Mouse (Mus musculus): ENCODE measurements around the gene Sstr5. TPM values are rescaled to one million over a fixed set of nuclear protein-coding genes. Genes with fewer than 3 reads are reported as not detected.
A peak's percentile ranks its signal among the peaks of the same experiment; 100 is the strongest.

The Sstr5 gene
- polyA plus RNA-seq (2014; fragmentation: Nextera tagmentation; extraction: Ambion mirVana) = 0.19 and 0.36 TPM in 2 replicates

DNA sequence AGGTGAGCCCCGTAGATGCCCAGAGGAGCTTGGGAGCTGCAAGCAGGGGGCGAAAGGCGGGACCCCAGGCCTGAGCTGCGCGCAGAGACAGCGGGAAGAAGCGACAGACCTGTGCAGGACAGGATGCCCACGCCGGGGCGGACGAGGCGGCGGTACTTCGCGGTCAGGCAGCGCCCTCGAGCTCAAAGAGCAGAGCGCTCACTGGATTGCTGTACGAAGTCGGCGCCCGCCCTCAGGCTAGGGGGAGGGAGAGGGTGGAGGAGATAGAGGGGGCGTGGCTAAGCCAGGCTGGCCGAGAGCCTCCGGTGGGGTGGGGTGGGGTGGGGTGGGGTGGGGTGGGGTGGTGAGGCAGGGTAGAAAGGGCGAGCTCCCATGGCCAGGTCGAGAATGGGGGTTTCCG lies at the start of gene Sstr5:
TSS of gene Sstr5 (minus strand) at position 276 of the 400 bp plus-strand sequence.
- DNase-seq (ENCODE audit: low spot score) (peak; percentile 58), ATAC-seq (replicated peaks; ENCODE audit: low FRiP score, low TSS enrichment, low read depth) (peak; percentile 64; the same call in 1 of the 2 replicates)
- H3K27me3 ChIP-seq (replicated peaks; ENCODE audit: control insufficient read depth, insufficient read depth, low read length) = peaks cover 28% of the 10 kb centered on the region
- peak within 1 kb of the TSS; percentile 21 for H3K4me3 ChIP-seq (ENCODE audit: low read depth, low read length)
- H3K27ac ChIP-seq (ENCODE audit: low read depth) = no peak within 1 kb of the TSS
- under 1% methylated on average over 28 of the region's 28 CpGs for WGBS
- H3K4me1 ChIP-seq (replicated peaks; ENCODE audit: control insufficient read depth, insufficient read depth, low read length) = peaks cover 6% of the 10 kb centered on the region; the same call in 1 of the 2 replicates
- no peaks in the 10 kb centered on the region for H3K36me3 ChIP-seq (ENCODE audit: control insufficient read depth, insufficient read depth, low read length)
- H3K4me2 ChIP-seq (ENCODE audit: low read length) = peak within 1 kb of the TSS; percentile 50
- H3K9ac ChIP-seq (ENCODE audit: low read length) = peak within 1 kb of the TSS; percentile 27; the same call in 1 of the 2 replicates
- no peaks in the 10 kb centered on the region for H3K9me3 ChIP-seq (ENCODE audit: control insufficient read depth, low read length)

DNA sequence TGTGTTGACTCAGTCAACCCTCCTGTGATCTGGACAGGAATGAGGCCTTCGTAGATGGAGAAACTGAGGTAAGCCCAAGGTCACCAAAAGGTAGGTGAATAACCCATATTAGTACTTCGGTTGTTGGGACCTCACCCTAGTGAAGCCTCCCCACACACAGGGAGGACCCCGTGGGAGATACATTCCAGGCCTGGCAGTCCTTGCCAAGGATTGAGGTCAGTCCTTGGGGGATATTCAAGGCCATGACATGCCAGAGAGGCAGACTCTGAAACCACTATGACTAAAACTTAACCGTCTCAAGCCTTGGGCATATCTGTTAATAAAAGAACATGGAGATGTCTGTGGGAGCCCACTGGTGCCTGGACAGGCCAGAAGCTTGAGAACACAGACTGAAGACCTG lies 44.7 kb upstream of the Sstr5 start:
- Histone ChIP-seq H3K4me3 (ENCODE audit: low read depth, low read length) (no peak overlapping the region), H3K4me2 (ENCODE audit: low read length) (no peak overlapping the region), H3K4me1 (replicated peaks; ENCODE audit: control insufficient read depth, insufficient read depth, low read length) (peaks cover 5% of the 10 kb centered on the region), H3K36me3 (ENCODE audit: control insufficient read depth, insufficient read depth, low read length) (no peaks in the 10 kb centered on the region), H3K9ac (ENCODE audit: low read length) (no peak overlapping the region), H3K27ac (ENCODE audit: low read depth) (no peak overlapping the region), H3K9me3 (ENCODE audit: control insufficient read depth, low read length) (no peaks in the 10 kb centered on the region), H3K27me3 (replicated peaks; ENCODE audit: control insufficient read depth, insufficient read depth, low read length) (no peaks in the 10 kb centered on the region)
- 85% methylated on average over 4 of the region's 4 CpGs for WGBS
- DNase-seq (ENCODE audit: low spot score) = no peak
- no peak for ATAC-seq (replicated peaks; ENCODE audit: low FRiP score, low TSS enrichment, low read depth)

DNA sequence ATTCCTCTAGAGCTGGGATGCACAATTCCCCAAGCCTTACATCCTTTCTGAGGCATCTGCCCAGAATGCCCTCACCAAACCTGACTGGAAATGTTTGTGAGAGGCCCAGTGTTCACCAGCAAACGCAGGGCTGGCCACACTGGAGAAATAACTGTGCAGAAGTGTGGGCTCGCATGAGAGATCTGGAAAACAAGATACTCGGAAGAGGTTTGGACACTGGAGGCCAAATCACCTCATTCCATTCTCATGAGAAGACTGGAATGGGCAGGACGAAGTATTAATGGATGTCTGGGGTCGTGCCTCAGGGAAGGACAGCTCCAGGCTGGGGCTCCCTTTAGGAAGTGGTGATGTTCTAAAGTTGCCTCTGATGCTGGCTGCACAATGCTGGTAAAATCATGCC lies 43.6 kb upstream of the Sstr5 start:
- H3K27ac ChIP-seq (ENCODE audit: low read depth) = no peak overlapping the region
- peaks cover 5% of the 10 kb centered on the region for H3K4me1 ChIP-seq (replicated peaks; ENCODE audit: control insufficient read depth, insufficient read depth, low read length)
- WGBS = 63% methylated on average over 5 of the region's 5 CpGs
- no peak overlapping the region for H3K4me2 ChIP-seq (ENCODE audit: low read length)
- no peaks in the 10 kb centered on the region for H3K9me3 ChIP-seq (ENCODE audit: control insufficient read depth, low read length)
- no peaks in the 10 kb centered on the region for H3K36me3 ChIP-seq (ENCODE audit: control insufficient read depth, insufficient read depth, low read length)
- H3K4me3 ChIP-seq (ENCODE audit: low read depth, low read length) = no peak overlapping the region
- DNase-seq (ENCODE audit: low spot score) (no peak), ATAC-seq (replicated peaks; ENCODE audit: low FRiP score, low TSS enrichment, low read depth) (no peak)
- H3K9ac ChIP-seq (ENCODE audit: low read length) = no peak overlapping the region
- no peaks in the 10 kb centered on the region for H3K27me3 ChIP-seq (replicated peaks; ENCODE audit: control insufficient read depth, insufficient read depth, low read length)

DNA sequence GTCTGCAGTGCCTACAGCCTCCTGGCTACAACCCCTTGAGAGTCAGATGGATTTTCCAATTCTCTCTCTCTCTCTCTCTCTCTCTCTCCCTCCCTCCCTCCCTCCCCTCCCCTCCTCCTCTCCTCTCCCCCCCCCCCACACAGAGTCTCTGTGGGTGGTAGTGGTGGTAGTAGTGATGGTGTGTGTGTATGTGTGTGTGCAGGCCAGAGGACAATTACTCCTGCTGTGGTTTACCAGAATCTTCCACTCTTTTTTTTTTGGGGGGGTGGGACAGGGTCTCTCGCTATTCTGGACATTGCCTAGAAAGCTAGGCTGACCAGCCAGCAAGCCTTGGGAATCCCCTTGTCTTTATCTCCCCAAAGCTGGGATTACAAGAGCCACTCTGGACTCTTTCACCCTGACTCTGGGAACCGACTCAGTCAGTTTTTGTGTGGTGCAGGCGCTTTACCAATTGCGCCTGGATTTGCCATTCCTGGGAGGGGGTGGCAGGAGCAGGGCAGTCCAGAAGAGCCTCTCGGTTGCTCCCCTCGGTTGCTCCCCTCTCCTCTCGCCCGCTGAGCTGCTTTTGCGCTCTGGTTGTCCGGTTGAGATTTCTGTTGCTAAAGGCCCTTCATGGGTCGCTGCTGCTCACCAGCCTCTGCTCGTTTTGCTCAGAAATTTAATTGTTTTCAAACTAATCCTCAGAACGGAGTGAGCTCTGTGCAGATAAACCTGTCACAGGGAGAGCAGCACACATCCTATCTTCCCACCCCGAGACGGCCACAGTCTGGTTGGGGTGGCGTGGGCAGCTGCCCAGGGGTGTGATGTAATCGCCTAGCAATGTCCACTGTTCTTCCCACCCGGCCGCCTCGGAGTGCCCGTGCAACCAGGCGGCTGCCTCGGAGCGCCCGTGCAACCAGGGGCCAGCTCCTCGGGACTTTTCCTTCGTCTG lies 42.1 kb upstream of the Sstr5 start:
- H3K4me2 ChIP-seq (ENCODE audit: low read length) = peak overlapping the region; percentile 30
- 34% methylated on average over 27 of the region's 27 CpGs for WGBS
- no peak overlapping the region for H3K9ac ChIP-seq (ENCODE audit: low read length)

DNA sequence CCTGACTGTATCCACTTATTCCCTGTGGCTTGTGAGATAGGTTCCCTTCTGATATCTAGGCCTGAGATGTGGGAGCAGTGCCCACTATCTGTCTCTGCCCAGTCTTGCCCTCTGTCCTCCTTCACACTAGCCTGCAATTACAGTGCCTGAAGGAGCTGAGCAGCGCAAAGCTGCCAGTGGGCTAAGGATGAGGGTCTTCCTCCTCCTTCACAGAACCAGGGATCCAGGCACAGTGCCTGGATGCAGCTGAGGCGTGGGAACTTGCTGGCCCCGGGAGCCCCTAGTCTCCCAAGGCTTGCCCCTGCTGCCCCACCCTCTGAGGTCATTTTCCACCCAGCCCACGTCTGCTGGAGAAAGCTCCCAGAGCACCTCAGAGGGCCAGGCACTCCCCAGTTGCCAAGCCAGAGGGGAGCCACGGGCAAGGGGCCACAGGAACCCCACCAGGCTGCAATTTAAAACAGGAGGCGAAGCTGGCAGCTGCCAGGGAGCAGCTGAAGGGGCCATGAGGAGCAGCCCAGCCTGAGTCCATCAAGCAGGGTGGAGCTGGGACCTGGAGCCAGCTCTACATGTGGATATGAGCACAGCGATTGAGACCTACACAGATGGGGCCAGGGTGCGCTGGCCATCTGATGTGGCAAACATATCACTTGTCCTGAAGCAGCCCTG lies 33.4 kb upstream of the Sstr5 start:
- Histone ChIP-seq H3K27ac (ENCODE audit: low read depth) (no peak overlapping the region), H3K9ac (ENCODE audit: low read length) (no peak overlapping the region), H3K4me1 (replicated peaks; ENCODE audit: control insufficient read depth, insufficient read depth, low read length) (no peaks in the 10 kb centered on the region), H3K36me3 (ENCODE audit: control insufficient read depth, insufficient read depth, low read length) (no peaks in the 10 kb centered on the region), H3K4me2 (ENCODE audit: low read length) (no peak overlapping the region), H3K4me3 (ENCODE audit: low read depth, low read length) (no peak overlapping the region), H3K27me3 (replicated peaks; ENCODE audit: control insufficient read depth, insufficient read depth, low read length) (no peaks in the 10 kb centered on the region), H3K9me3 (ENCODE audit: control insufficient read depth, low read length) (no peaks in the 10 kb centered on the region)
- ATAC-seq (replicated peaks; ENCODE audit: low FRiP score, low TSS enrichment, low read depth) = no peak
- WGBS = 64% methylated on average over 8 of the region's 8 CpGs
- DNase-seq (ENCODE audit: low spot score) = no peak

More for the DNA sequence above, 42.1 kb upstream of the Sstr5 start:
- ATAC-seq (replicated peaks; ENCODE audit: low FRiP score, low TSS enrichment, low read depth) = no peak
- Histone ChIP-seq H3K27ac (ENCODE audit: low read depth) (no peak overlapping the region), H3K4me1 (replicated peaks; ENCODE audit: control insufficient read depth, insufficient read depth, low read length) (peaks cover 5% of the 10 kb centered on the region), H3K27me3 (replicated peaks; ENCODE audit: control insufficient read depth, insufficient read depth, low read length) (no peaks in the 10 kb centered on the region), H3K9me3 (ENCODE audit: control insufficient read depth, low read length) (no peaks in the 10 kb centered on the region), H3K36me3 (ENCODE audit: control insufficient read depth, insufficient read depth, low read length) (no peaks in the 10 kb centered on the region), H3K4me3 (ENCODE audit: low read depth, low read length) (no peak overlapping the region)
- no peak for DNase-seq (ENCODE audit: low spot score)

DNA sequence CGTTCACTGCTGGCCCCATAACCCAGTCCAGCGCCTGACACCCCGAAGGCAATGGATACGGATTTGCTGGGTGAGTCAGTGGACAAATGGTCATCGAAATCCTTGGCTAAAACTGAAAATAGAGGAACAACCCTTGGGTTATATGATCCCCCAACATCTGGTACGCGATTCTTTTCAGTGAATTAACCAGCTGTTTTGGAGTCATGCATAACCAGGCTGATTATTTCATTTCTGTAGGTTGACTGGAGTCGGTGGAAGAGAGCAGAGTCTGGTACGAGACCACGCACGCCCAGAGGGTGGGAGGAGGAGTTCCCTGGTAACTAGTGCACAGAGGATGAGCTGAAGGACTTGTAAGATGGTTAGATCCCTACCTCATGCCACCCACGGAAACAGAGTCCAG lies 25.0 kb upstream of the Sstr5 start:
- Histone ChIP-seq H3K4me2 (ENCODE audit: low read length) (no peak overlapping the region), H3K27me3 (replicated peaks; ENCODE audit: control insufficient read depth, insufficient read depth, low read length) (no peaks in the 10 kb centered on the region), H3K9me3 (ENCODE audit: control insufficient read depth, low read length) (no peaks in the 10 kb centered on the region), H3K36me3 (ENCODE audit: control insufficient read depth, insufficient read depth, low read length) (no peaks in the 10 kb centered on the region), H3K4me3 (ENCODE audit: low read depth, low read length) (no peak overlapping the region), H3K9ac (ENCODE audit: low read length) (no peak overlapping the region), H3K27ac (ENCODE audit: low read depth) (no peak overlapping the region), H3K4me1 (replicated peaks; ENCODE audit: control insufficient read depth, insufficient read depth, low read length) (no peaks in the 10 kb centered on the region)
- 85% methylated on average over 12 of the region's 12 CpGs for WGBS
- DNase-seq (ENCODE audit: low spot score) (no peak), ATAC-seq (replicated peaks; ENCODE audit: low FRiP score, low TSS enrichment, low read depth) (no peak)

DNA sequence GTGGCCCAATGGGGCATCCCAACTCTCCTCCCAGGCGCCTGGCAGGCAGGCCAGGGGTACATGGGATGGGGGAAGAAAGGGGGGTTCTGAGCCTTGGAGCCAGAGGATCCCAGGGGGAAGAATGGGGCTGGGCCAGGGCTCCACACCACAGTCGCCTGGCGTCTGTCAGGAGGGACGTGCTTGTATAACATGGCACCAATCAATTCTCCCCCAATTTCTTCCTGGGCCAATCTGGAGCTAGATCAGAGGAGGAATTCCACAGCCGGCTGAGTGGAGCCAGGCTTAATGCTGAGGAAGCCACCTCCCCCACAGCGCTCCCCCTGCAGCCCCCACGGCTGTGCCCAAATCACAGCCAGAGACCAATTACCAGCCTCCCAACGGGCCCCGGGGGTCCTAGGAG lies 23.4 kb upstream of the Sstr5 start:
- H3K9me3 ChIP-seq (ENCODE audit: control insufficient read depth, low read length) = no peaks in the 10 kb centered on the region
- H3K27me3 ChIP-seq (replicated peaks; ENCODE audit: control insufficient read depth, insufficient read depth, low read length) = no peaks in the 10 kb centered on the region
- DNase-seq (ENCODE audit: low spot score) (no peak), ATAC-seq (replicated peaks; ENCODE audit: low FRiP score, low TSS enrichment, low read depth) (no peak)
- WGBS = 36% methylated on average over 9 of the region's 9 CpGs
- H3K27ac ChIP-seq (ENCODE audit: low read depth) = no peak overlapping the region
- no peak overlapping the region for H3K9ac ChIP-seq (ENCODE audit: low read length)
- H3K4me2 ChIP-seq (ENCODE audit: low read length) = no peak overlapping the region
- H3K36me3 ChIP-seq (ENCODE audit: control insufficient read depth, insufficient read depth, low read length) = no peaks in the 10 kb centered on the region
- no peak overlapping the region for H3K4me3 ChIP-seq (ENCODE audit: low read depth, low read length)
- no peaks in the 10 kb centered on the region for H3K4me1 ChIP-seq (replicated peaks; ENCODE audit: control insufficient read depth, insufficient read depth, low read length)

DNA sequence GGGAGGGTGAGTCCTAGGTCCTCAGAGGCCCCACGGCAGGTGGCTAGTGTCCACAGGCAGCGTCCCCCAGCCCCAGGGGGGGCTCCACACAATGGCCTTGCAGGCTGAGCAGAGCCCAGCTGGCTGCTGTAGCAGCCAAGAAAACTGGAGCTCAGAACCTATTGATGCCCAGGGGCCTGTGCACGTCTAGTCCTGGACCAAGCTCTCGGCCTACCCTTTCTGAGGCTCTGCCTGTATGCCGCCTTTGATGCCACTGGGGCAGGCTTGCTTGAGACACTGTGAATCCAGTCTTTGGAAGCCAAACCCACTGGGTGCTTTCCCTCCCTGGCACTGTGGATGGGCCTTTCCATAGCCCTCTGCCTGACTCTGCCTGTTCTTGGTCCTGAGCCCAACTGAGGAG lies 22.4 kb upstream of the Sstr5 start:
- Histone ChIP-seq H3K4me2 (ENCODE audit: low read length) (no peak overlapping the region), H3K9ac (ENCODE audit: low read length) (no peak overlapping the region), H3K4me3 (ENCODE audit: low read depth, low read length) (no peak overlapping the region), H3K4me1 (replicated peaks; ENCODE audit: control insufficient read depth, insufficient read depth, low read length) (no peaks in the 10 kb centered on the region), H3K9me3 (ENCODE audit: control insufficient read depth, low read length) (no peaks in the 10 kb centered on the region), H3K27me3 (replicated peaks; ENCODE audit: control insufficient read depth, insufficient read depth, low read length) (no peaks in the 10 kb centered on the region), H3K36me3 (ENCODE audit: control insufficient read depth, insufficient read depth, low read length) (no peaks in the 10 kb centered on the region), H3K27ac (ENCODE audit: low read depth) (no peak overlapping the region)
- no peak for DNase-seq (ENCODE audit: low spot score)
- no peak for ATAC-seq (replicated peaks; ENCODE audit: low FRiP score, low TSS enrichment, low read depth)
- WGBS = 88% methylated on average over 5 of the region's 5 CpGs

All from intestine, embryonic 14.5 days (tissue).